ENCODE assay signal across 12 mouse cellular contexts in genomic region chr10:84896941-84897930, GRCm38 (mm10). TPM values are rescaled to one million over a fixed set of nuclear protein-coding genes. Genes with fewer than 3 reads are reported as not detected.
DNase-seq lines count a peak whose midpoint lies in the region; ATAC-seq and TF ChIP-seq lines count a peak whose summit lies in the region.
"Had no signal": no experiment of that assay in that cellular context is flagged by ENCODE, and none has a peak within 500 bp of the region (broad histone marks: within the 10 kb centered on the region; RNA-seq: fewer than 3 reads in every experiment).

No protein-coding gene starts in this region.

- H3K9me3 ChIP-seq in ES-Bruce4 (replicated peaks; ENCODE audit: control insufficient read depth, insufficient read depth, low read length, poor library complexity, severe bottlenecking): no peaks in the 10 kb centered on the region
- H3K9me3 ChIP-seq: hindbrain, embryonic 15.5 days; limb, embryonic 13.5 days; lung, embryonic 15.5 days had no signal

- H3K27ac ChIP-seq in ES-Bruce4 (ENCODE audit: insufficient read depth, low read length): no peak overlapping the region
- H3K27ac ChIP-seq in thymus, adult 2 months (ENCODE audit: control insufficient read depth, insufficient read depth, low read length): peak overlapping the region; percentile 27; the same call in 1 of the 2 replicates
- H3K27ac ChIP-seq: gastrocnemius, adult 2 months; hindbrain, embryonic 15.5 days; limb, embryonic 13.5 days; lung, embryonic 15.5 days had no signal

- H3K4me1 ChIP-seq in ES-Bruce4 (ENCODE audit: control insufficient read depth, insufficient read depth, low read length): peaks cover 7% of the 10 kb centered on the region
- peaks cover 28% of the 10 kb centered on the region for H3K4me1 ChIP-seq in thymus, adult 2 months (replicated peaks; ENCODE audit: control insufficient read depth, insufficient read depth, low read length)
- H3K4me1 ChIP-seq: hindbrain, embryonic 15.5 days; lung, embryonic 15.5 days had no signal

- TF ChIP-seq CTCF in ES-Bruce4 (IDR thresholded peaks at IDR 0.05; ENCODE audit: low read depth, low read length): no peak
- TF ChIP-seq CTCF in thymus, adult 2 months (IDR thresholded peaks at IDR 0.05; ENCODE audit: borderline replicate concordance, control insufficient read depth, extremely low read depth, insufficient read depth, low read length, poor library complexity): no peak

- DNase-seq in CD4-positive helper T cell, adult 2 months (ENCODE audit: low read depth, low spot score): peak; percentile 43
- DNase-seq in thymus, adult 2 months: peak; percentile 60
- no peak for DNase-seq in cerebellum, postnatal 36 days
- DNase-seq in embryo, embryonic 10.5 days (ENCODE audit: low spot score): no peak
- no peak for DNase-seq in kidney, postnatal 14 days
- DNase-seq: gastrocnemius, adult 2 months; midbrain, embryonic 14.5 days had no signal

- ATAC-seq in inflammation-experienced regulatory T-cells, adult 6 months: peak; percentile 39

- TF ChIP-seq POLR2A in ES-Bruce4 (IDR thresholded peaks at IDR 0.05; ENCODE audit: insufficient read depth, low read length): no peak
- no peak for TF ChIP-seq POLR2A in thymus, adult 2 months (IDR thresholded peaks at IDR 0.05; ENCODE audit: control insufficient read depth, extremely low read depth, insufficient read depth, low read length, poor library complexity)

- WGBS in thymus, adult 2 months: 29% methylated on average over 9 of the region's 9 CpGs

- peak overlapping the region; percentile 24; the same call in 1 of the 2 replicates for H3K9ac ChIP-seq in ES-Bruce4 (ENCODE audit: low read depth, poor library complexity, severe bottlenecking)
- H3K9ac ChIP-seq: hindbrain, embryonic 15.5 days; limb, embryonic 13.5 days; lung, embryonic 15.5 days had no signal

- H3K27me3 ChIP-seq in ES-Bruce4 (ENCODE audit: control insufficient read depth, insufficient read depth, low read length, poor library complexity, severe bottlenecking): no peaks in the 10 kb centered on the region
- no peaks in the 10 kb centered on the region for H3K27me3 ChIP-seq in thymus, adult 2 months (ENCODE audit: control insufficient read depth, insufficient read depth, low read length)
- H3K27me3 ChIP-seq: hindbrain, embryonic 15.5 days; limb, embryonic 13.5 days; lung, embryonic 15.5 days had no signal

- TF ChIP-seq EP300 in ES-Bruce4 (IDR thresholded peaks at IDR 0.05; ENCODE audit: insufficient read depth, low read depth, low read length): no peak

- no peak overlapping the region for H3K4me3 ChIP-seq in ES-Bruce4 (ENCODE audit: low read depth, low read length)
- H3K4me3 ChIP-seq in thymus, adult 2 months (ENCODE audit: control insufficient read depth, insufficient read depth, low read length): no peak overlapping the region
- H3K4me3 ChIP-seq: gastrocnemius, adult 2 months; hindbrain, embryonic 15.5 days; limb, embryonic 13.5 days; lung, embryonic 15.5 days had no signal

- no peaks in the 10 kb centered on the region for H3K36me3 ChIP-seq in ES-Bruce4 (ENCODE audit: control insufficient read depth, insufficient read depth, low read length, poor library complexity, severe bottlenecking)
- H3K36me3 ChIP-seq in thymus, adult 2 months (ENCODE audit: control insufficient read depth, insufficient read depth, low read length): no peaks in the 10 kb centered on the region
- H3K36me3 ChIP-seq: hindbrain, embryonic 15.5 days; limb, embryonic 13.5 days; lung, embryonic 15.5 days had no signal

RNA-seq across cellular contexts. Expression of gene Ric8b, which starts 20.2 kb away (rescaled TPM):
- polyA plus RNA-seq in ES-Bruce4 (2011; ENCODE audit: insufficient read depth, insufficient read length, low read depth, missing spikeins): 16.0 and 18.8 TPM in 2 replicates
- 1 to 10 TPM; 5.4 to 9.2 (median 7.6) TPM for polyA plus RNA-seq in inflammation-experienced regulatory T-cells, adult 6 months (2017; shearing (Covaris generic))
- polyA plus RNA-seq in thymus, adult 2 months (2012; rRNA removed): 15.0 and 17.6 TPM in 2 replicates

Comparison
In these comparisons a context has a peak if more than half of its experiments do, and no peak if none do; other contexts are left out.
1. DNase-seq: peak in CD4-positive helper T cell, adult 2 months (single experiment) and thymus, adult 2 months (single experiment); none in cerebellum, postnatal 36 days (0 of 2), embryo, embryonic 10.5 days (single experiment) and kidney, postnatal 14 days (single experiment).